Mouse (Mus musculus): Measurements from ENCODE around the gene Cldn13. TPM values are rescaled to one million over a fixed set of nuclear protein-coding genes. Genes with fewer than 3 reads are reported as not detected.

Gene Cldn13
- polyA plus RNA-seq, 1 experiment, result not detected

DNA sequence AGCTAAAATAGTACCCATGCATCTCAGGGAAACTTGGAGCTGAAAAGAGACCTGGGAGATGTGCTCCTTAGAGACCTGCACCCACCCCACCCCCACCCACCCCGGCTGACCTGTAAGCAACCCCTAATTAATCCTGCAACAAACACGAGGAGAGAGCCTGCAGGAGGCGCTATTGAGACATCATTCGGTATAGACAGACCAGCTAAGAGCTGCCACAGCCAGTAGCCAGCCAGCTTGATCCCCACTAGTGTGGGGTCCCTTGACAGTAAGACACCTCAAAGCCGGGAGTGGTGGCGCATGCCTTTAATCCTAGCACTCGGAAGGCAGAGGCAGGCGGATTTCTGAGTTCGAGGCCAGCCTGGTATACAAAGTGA lies 17.6 kb upstream of the Cldn13 start:
- peak; percentile 45 to 54 for DNase-seq
- Histone ChIP-seq H3K27me3 (ENCODE audit: control insufficient read depth, insufficient read depth, low read length) (no peaks in the 10 kb centered on the region), H3K4me3 (replicated peaks; ENCODE audit: insufficient read depth, low read depth, low read length) (peak overlapping the region; percentile 93), H3K27ac (ENCODE audit: insufficient read depth, low read length) (no peak overlapping the region), H3K4me1 (ENCODE audit: control insufficient read depth, insufficient read depth, low read length) (no peaks in the 10 kb centered on the region)
- 47% methylated on average over 9 of the region's 9 CpGs for WGBS
- TF ChIP-seq POLR2A (IDR thresholded peaks at IDR 0.05; ENCODE audit: borderline replicate concordance, insufficient read depth, low read length), result no peak
- TF ChIP-seq CTCF (IDR thresholded peaks at IDR 0.05; ENCODE audit: borderline replicate concordance, insufficient read depth, low read depth, low read length), result peak; percentile 29; the same call in 1 of the 2 replicates

DNA sequence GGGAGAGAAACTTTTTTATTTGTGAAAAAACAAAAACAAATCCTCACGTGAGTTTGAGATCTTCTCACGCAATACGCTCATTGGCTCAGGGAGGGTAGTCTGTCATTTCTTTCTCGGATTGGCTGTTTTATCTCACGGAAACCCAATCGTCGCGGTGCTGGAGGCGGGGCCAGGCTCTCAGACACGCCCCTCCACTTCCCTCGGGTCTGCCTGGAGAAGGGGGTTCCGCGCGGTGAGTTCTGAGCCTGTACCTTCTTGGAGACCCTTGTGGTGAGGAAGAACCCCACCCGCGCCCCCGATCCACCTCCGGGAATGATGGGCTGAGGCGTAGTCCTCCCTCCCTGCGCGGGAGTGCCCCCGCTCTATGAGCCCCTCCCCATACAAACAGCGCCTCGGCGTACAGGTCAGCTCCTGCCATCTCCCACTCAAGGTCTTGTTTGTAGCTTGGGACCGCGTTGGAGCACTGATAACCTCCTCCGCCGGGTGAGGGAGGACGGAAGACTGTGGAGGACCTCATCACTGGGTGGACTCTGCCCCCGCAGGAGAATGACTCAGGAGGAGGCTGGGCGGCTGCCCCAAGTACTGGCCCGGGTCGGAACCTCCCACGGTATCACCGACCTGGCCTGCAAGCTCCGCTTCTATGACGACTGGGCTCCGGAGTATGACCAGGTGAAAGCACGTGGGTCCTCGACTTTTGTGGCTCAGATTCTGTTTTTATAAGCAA lies 17.0 kb upstream of the Cldn13 start, which contains the start of gene Mettl27:
TSS of gene Mettl27 (plus strand) at position 190 of the 724 bp plus-strand sequence.
- WGBS, result under 1% methylated on average over 41 of the region's 41 CpGs
- H3K27me3 ChIP-seq (ENCODE audit: control insufficient read depth, insufficient read depth, low read length), result no peaks in the 10 kb centered on the region
- TF ChIP-seq POLR2A (IDR thresholded peaks at IDR 0.05; ENCODE audit: borderline replicate concordance, insufficient read depth, low read length) (no peak), CTCF (IDR thresholded peaks at IDR 0.05; ENCODE audit: borderline replicate concordance, insufficient read depth, low read depth, low read length) (no peak)
- peak within 1 kb of the TSS; percentile 93 for H3K4me3 ChIP-seq (replicated peaks; ENCODE audit: insufficient read depth, low read depth, low read length)
- no peak within 1 kb of the TSS for H3K27ac ChIP-seq (ENCODE audit: insufficient read depth, low read length)
- DNase-seq, result peak; percentile 77 to 78
- H3K4me1 ChIP-seq (ENCODE audit: control insufficient read depth, insufficient read depth, low read length), result no peaks in the 10 kb centered on the region

DNA sequence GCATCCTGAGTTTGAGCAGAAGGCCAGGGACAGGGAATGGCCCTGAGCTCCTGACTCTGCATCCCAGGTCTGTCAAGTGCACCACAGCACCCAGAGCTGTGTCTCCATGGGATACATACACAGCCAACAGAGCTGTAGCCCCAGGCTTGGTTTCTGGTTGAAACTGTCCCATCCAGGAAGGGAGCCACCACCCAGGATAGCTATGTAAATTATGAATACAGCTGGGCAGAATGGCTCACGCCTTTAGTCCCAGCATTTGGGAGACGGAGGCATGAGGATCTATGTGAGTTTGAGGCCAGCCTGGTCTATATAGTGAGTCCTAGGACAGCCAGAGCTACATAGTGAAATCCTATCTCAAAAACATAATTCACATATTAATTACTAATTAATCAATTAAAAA lies 14.7 kb upstream of the Cldn13 start:
- Histone ChIP-seq H3K27ac (ENCODE audit: insufficient read depth, low read length) (no peak overlapping the region), H3K4me3 (replicated peaks; ENCODE audit: insufficient read depth, low read depth, low read length) (no peak overlapping the region), H3K4me1 (ENCODE audit: control insufficient read depth, insufficient read depth, low read length) (no peaks in the 10 kb centered on the region), H3K27me3 (ENCODE audit: control insufficient read depth, insufficient read depth, low read length) (no peaks in the 10 kb centered on the region)
- WGBS, result 83% methylated on average over 2 of the region's 2 CpGs
- no peak for TF ChIP-seq CTCF (IDR thresholded peaks at IDR 0.05; ENCODE audit: borderline replicate concordance, insufficient read depth, low read depth, low read length)
- no peak for TF ChIP-seq POLR2A (IDR thresholded peaks at IDR 0.05; ENCODE audit: borderline replicate concordance, insufficient read depth, low read length)
- no peak for DNase-seq

DNA sequence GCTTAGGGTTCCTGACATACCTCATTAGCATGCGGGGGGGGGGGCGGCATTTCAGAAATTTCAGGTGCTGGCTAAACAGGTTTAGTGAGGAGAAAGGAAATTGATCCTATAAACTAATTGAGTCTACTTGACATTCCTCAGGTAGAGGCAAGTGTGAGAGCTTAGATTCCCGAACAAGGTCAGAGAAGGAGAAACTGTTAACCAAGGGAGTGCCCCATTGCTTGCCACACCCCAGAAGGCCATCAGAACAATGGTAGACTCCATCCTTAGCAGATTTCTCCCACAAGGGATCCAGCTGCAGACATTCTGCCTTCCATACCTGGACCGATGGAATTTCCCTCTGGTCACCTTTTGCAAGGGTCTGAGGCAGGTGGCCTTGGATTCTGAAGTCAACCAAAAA lies 11.4 kb upstream of the Cldn13 start:
- TF ChIP-seq POLR2A (IDR thresholded peaks at IDR 0.05; ENCODE audit: borderline replicate concordance, insufficient read depth, low read length) (no peak), CTCF (IDR thresholded peaks at IDR 0.05; ENCODE audit: borderline replicate concordance, insufficient read depth, low read depth, low read length) (no peak)
- no peak overlapping the region for H3K27ac ChIP-seq (ENCODE audit: insufficient read depth, low read length)
- WGBS, result 78% methylated on average over 4 of the region's 4 CpGs
- DNase-seq, result no peak
- H3K4me3 ChIP-seq (replicated peaks; ENCODE audit: insufficient read depth, low read depth, low read length), result no peak overlapping the region
- H3K27me3 ChIP-seq (ENCODE audit: control insufficient read depth, insufficient read depth, low read length), result no peaks in the 10 kb centered on the region
- no peaks in the 10 kb centered on the region for H3K4me1 ChIP-seq (ENCODE audit: control insufficient read depth, insufficient read depth, low read length)

DNA sequence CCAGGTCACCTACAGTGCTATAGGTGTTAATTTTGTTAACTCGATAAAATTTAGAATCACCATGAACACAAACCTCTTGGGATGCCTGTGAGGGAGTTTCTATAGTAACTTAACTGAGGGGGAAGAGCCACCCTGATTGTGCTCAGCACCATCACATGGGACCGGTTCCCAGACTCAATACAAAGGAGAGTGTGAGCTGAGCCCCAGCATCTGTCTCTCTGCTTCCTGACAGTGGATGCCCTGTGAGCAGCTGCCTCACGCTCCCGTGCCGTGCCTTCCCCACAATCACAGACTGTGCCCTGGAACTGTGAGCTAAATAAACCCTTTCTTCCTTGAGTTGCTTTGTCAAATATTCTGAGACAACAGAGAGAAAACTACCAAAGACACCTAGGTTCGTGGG lies 7.8 kb upstream of the Cldn13 start:
- Histone ChIP-seq H3K4me1 (ENCODE audit: control insufficient read depth, insufficient read depth, low read length) (peaks cover 7% of the 10 kb centered on the region; the same call in 1 of the 2 replicates), H3K4me3 (replicated peaks; ENCODE audit: insufficient read depth, low read depth, low read length) (no peak overlapping the region), H3K27me3 (ENCODE audit: control insufficient read depth, insufficient read depth, low read length) (no peaks in the 10 kb centered on the region; the same call in 1 of the 2 replicates), H3K27ac (ENCODE audit: insufficient read depth, low read length) (no peak overlapping the region)
- no peak for DNase-seq
- WGBS, result 30% methylated on average over 6 of the region's 6 CpGs
- no peak for TF ChIP-seq POLR2A (IDR thresholded peaks at IDR 0.05; ENCODE audit: borderline replicate concordance, insufficient read depth, low read length)
- TF ChIP-seq CTCF (IDR thresholded peaks at IDR 0.05; ENCODE audit: borderline replicate concordance, insufficient read depth, low read depth, low read length), result no peak

DNA sequence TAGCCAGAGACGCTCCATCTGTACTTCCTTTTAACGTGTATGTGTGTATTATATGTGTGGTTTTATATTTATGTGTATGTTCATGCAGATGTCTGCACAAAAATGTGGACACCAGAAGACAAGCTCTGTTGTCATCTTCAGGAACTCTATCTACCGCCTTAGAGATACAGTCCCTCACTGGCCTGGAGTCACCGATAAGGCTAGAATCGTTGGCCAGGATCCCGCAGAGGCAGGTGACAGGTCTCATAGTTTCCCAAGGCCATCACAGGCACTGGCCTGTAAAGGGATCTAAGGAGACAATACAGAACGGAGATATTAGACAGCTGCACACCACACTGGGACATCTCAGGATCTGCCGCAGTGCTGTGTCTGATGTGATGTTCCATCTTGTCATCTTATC lies 5.8 kb upstream of the Cldn13 start:
- TF ChIP-seq CTCF (IDR thresholded peaks at IDR 0.05; ENCODE audit: borderline replicate concordance, insufficient read depth, low read depth, low read length) (no peak), POLR2A (IDR thresholded peaks at IDR 0.05; ENCODE audit: borderline replicate concordance, insufficient read depth, low read length) (no peak)
- Histone ChIP-seq H3K4me3 (replicated peaks; ENCODE audit: insufficient read depth, low read depth, low read length) (no peak overlapping the region), H3K4me1 (ENCODE audit: control insufficient read depth, insufficient read depth, low read length) (peaks cover 7% of the 10 kb centered on the region; the same call in 1 of the 2 replicates), H3K27me3 (ENCODE audit: control insufficient read depth, insufficient read depth, low read length) (no peaks in the 10 kb centered on the region; the same call in 1 of the 2 replicates), H3K27ac (ENCODE audit: insufficient read depth, low read length) (no peak overlapping the region)
- WGBS, result 81% methylated on average over 8 of the region's 8 CpGs
- DNase-seq, result no peak

DNA sequence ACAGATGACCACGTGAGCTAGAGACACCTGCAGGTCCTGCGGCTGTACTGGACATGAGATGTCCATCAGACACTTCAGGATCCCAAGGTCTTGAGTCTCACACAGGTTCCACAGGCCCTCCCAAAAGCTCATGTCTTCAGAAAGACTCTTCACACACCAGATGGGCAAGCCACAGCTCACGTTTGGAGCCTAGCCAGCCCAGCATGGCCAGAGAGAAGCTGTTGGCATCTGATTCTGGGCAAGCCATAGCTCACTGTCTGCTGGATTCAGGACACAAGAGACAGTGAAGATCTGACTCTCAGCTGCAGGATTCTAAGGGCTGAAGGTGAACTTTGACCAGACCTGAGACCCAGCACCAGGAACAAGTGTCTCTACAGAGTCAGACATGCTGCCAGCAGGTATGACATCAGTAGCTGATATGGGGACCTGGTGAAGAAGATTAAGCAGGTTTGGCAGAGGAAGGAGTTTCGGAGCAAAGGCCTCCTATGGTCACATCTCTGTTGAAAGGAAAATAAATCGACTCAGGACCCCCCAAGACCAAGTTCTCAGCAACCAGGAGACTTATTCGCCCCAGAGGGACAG lies 4.9 kb upstream of the Cldn13 start:
- no peaks in the 10 kb centered on the region; the same call in none of the 2 replicates for H3K27me3 ChIP-seq (ENCODE audit: control insufficient read depth, insufficient read depth, low read length)
- no peak overlapping the region for H3K4me3 ChIP-seq (replicated peaks; ENCODE audit: insufficient read depth, low read depth, low read length)
- TF ChIP-seq CTCF (IDR thresholded peaks at IDR 0.05; ENCODE audit: borderline replicate concordance, insufficient read depth, low read depth, low read length) (no peak), POLR2A (IDR thresholded peaks at IDR 0.05; ENCODE audit: borderline replicate concordance, insufficient read depth, low read length) (no peak)
- peaks cover 7% of the 10 kb centered on the region; the same call in 1 of the 2 replicates for H3K4me1 ChIP-seq (ENCODE audit: control insufficient read depth, insufficient read depth, low read length)
- peak in 1 of 2 experiments; percentile 24 for DNase-seq
- whole genome bisulfite sequencing, result 50% methylated on average over 6 of the region's 6 CpGs
- H3K27ac ChIP-seq (ENCODE audit: insufficient read depth, low read length), result no peak overlapping the region

DNA sequence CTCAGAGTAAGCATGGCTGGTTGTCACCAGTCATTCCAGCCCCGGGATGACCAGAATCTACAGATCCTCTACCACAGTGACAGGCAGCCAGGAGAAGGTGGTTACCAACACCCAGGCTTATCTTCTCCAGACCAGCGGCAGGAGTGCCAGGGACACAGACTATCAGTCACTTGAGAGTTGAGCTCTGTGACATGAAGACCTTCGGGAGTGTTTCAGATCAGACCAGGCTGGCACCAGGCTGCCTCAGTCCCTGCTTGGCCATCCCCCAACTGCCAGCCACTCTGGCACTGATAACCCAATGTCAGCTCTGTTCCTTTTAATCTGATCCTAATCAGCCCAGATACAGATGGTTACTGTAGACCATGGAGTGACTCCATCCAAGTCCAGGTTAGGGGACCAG lies 3.8 kb upstream of the Cldn13 start:
- TF ChIP-seq POLR2A (IDR thresholded peaks at IDR 0.05; ENCODE audit: borderline replicate concordance, insufficient read depth, low read length) (no peak), CTCF (IDR thresholded peaks at IDR 0.05; ENCODE audit: borderline replicate concordance, insufficient read depth, low read depth, low read length) (no peak)
- H3K27ac ChIP-seq (ENCODE audit: insufficient read depth, low read length), result no peak overlapping the region
- WGBS, result 46% methylated on average over 3 of the region's 3 CpGs
- no peaks in the 10 kb centered on the region; the same call in none of the 2 replicates for H3K27me3 ChIP-seq (ENCODE audit: control insufficient read depth, insufficient read depth, low read length)
- H3K4me1 ChIP-seq (ENCODE audit: control insufficient read depth, insufficient read depth, low read length), result peaks cover 7% of the 10 kb centered on the region; the same call in 1 of the 2 replicates
- H3K4me3 ChIP-seq (replicated peaks; ENCODE audit: insufficient read depth, low read depth, low read length), result no peak overlapping the region
- no peak for DNase-seq
